Mouse (Mus musculus) heart, embryonic 14.5 days (tissue): ENCODE results near the gene Nol10. TPM values are rescaled to one million over a fixed set of nuclear protein-coding genes. Genes with fewer than 3 reads are reported as not detected.
A peak's percentile ranks its signal among the peaks of the same experiment; 100 is the strongest.

ENCODE experiments used
- ATAC-seq: fragments of 200-750 bp; cut with Nextera tagmentation; 2 replicates; pipeline ENCODE4 v1.8.0; 2017; ENCODE audit warnings: low read depth, moderate TSS enrichment; ENCODE audit not compliant: insufficient number of reproducible peaks, insufficient read depth, low FRiP score
- H3K27ac ChIP-seq, 2 experiments: fragments of 200-500 bp in 1 of 2; fragments of 300-500 bp in 1 of 2; sonication (generic) in 1 of 2; replicated peaks in 1 of 2; 2 replicates each; pipeline ENCODE4 v1.5.1; 2012 to 2014; ENCODE audit warnings: low read depth in 2 of 2, low read length in 2 of 2, control low read depth in 1 of 2, mild to moderate bottlenecking in 1 of 2, mixed read lengths in 1 of 2; ENCODE audit not compliant: control insufficient read depth in 1 of 2, insufficient read depth in 1 of 2
- H3K27me3 ChIP-seq: fragments of 300-500 bp; sonication (generic); 2 replicates; pipeline ENCODE4 v1.6.1; 2014; ENCODE audit warnings: mild to moderate bottlenecking, low read length, control low read depth; ENCODE audit not compliant: control insufficient read depth, insufficient read depth
- H3K36me3 ChIP-seq: fragments of 300-500 bp; sonication (generic); 2 replicates; pipeline ENCODE4 v1.6.1; 2014; ENCODE audit warnings: mild to moderate bottlenecking, control low read depth, low read length, mixed read lengths; ENCODE audit not compliant: control insufficient read depth, insufficient read depth
- H3K4me1 ChIP-seq, 2 experiments: fragments of 200-500 bp in 1 of 2; fragments of 300-500 bp in 1 of 2; sonication (generic) in 1 of 2; 2 replicates each; pipeline ENCODE4 v1.6.1; 2012 to 2014; ENCODE audit warnings: low read length in 2 of 2, control low read depth in 1 of 2, mixed read lengths in 1 of 2; ENCODE audit not compliant: control insufficient read depth in 2 of 2, insufficient read depth in 2 of 2
- H3K4me2 ChIP-seq: fragments of 300-500 bp; sonication (generic); 2 replicates; pipeline ENCODE4 v1.6.1; 2014; ENCODE audit warnings: mild to moderate bottlenecking, low read length
- H3K4me3 ChIP-seq, 2 experiments: fragments of 200-500 bp in 1 of 2; fragments of 300-500 bp in 1 of 2; sonication (generic) in 1 of 2; 2 replicates each; pipeline ENCODE4 v1.5.1; 2012 to 2014; ENCODE audit warnings: low read length in 2 of 2, mild to moderate bottlenecking in 2 of 2, control low read depth in 1 of 2, low read depth in 1 of 2, moderate library complexity in 1 of 2; ENCODE audit not compliant: control insufficient read depth in 1 of 2, insufficient read depth in 1 of 2
- H3K9ac ChIP-seq: fragments of 300-500 bp; sonication (generic); 2 replicates; pipeline ENCODE4 v1.6.1; 2014; ENCODE audit warnings: mild to moderate bottlenecking, low read length
- H3K9me3 ChIP-seq: fragments of 300-500 bp; sonication (generic); 2 replicates; pipeline ENCODE4 v1.6.1; 2016; ENCODE audit warnings: low read length, control low read depth; ENCODE audit not compliant: control insufficient read depth
- WGBS: fragments of 180-500 bp; shearing (Covaris S2); extraction: QIAGEN DNeasy Blood & Tissue Kit; methylation state at CpG from one replicate; pipeline ENCODE4 v1.1.7; 2014; 5-methylcytosine and 5-hydroxymethylcytosine counted together
- polyA plus RNA-seq: library from polyadenylated mRNA; unstranded; fragments of >200 nt; fragmentation: Nextera tagmentation; extraction: Ambion mirVana; gene quantifications from 2 replicates; pipeline ENCODE4 v1.2.1, GENCODE M21; 2014

Nol10 gene
- polyA plus RNA-seq, 1 experiment from 2014 or later = 11.3 TPM

DNA sequence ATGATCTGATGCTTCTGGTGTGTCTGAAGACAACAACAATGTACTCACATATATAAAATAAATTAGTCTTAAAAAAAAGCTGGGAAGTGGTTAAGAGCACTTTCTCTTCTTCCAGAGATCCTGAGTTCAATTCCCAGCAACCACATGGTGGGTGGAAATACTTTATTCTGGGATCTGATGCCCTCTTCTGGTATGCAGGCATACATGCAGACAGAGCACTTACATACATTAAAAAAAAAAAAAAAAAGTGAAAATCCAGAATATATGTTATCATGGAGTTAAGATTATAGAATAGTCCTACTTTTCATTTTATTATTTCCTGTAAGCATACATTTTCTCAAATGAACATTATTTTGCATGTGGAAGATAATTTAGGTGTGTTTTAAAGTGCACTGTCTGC lies 1.8 kb downstream of the Nol10 start:
- Histone ChIP-seq H3K9me3 (no peaks in the 10 kb centered on the region), H3K4me3 (no peak overlapping the region), H3K36me3 (peaks cover 44% of the 10 kb centered on the region), H3K27me3 (no peaks in the 10 kb centered on the region), H3K9ac (no peak overlapping the region), H3K27ac (no peak overlapping the region), H3K4me1 (peaks cover 4 to 15% of the 10 kb centered on the region in 2 experiments), H3K4me2 (no peak overlapping the region)
- no peak for ATAC-seq

DNA sequence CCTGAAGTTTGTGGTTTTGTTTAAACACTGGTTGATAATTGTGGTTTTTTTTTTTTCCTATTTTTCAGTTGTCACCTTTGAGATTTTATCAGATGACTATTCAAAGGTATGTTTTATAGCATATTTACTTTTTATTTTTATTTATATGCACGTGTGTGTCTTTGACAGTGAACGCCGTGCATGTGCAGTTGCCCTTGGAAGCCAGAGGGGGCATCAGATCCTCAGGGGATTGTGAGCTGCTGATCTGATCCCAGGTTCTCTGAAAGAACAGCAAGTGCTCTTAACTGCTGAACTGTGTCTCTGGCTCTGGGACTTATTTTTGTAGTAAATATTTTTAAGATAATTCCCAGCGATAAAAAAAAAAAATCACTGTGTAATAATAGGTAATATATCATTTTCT lies 8.6 kb downstream of the Nol10 start:
- H3K36me3 ChIP-seq = peaks cover 91% of the 10 kb centered on the region
- no peaks in the 10 kb centered on the region for H3K9me3 ChIP-seq
- no peak overlapping the region for H3K4me3 ChIP-seq
- H3K4me1 ChIP-seq = no peaks in the 10 kb centered on the region
- H3K27ac ChIP-seq = no peak overlapping the region
- WGBS = 91% methylated on average over 4 of the region's 4 CpGs
- H3K9ac ChIP-seq = no peak overlapping the region
- no peak for ATAC-seq
- H3K4me2 ChIP-seq = no peak overlapping the region
- no peaks in the 10 kb centered on the region for H3K27me3 ChIP-seq

DNA sequence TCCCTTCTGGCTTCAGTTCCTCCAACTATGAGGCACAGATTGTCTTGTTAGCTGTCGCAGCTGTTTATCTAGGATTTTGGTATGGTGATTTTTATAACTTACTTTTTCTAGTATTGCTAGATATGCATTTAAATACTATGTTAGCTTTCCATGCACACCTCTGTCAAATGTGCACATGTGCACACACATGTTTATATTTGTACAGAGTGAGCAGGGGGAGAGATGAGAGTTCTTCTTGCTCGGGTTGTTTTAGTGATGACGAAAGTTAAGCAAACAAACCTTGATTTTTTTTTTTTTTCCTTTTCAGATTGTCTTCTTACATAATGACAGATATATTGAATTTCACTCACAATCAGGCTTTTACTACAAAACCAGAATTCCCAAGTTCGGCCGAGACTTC lies 9.5 kb downstream of the Nol10 start:
- 94% methylated on average over 5 of the region's 5 CpGs for WGBS
- H3K9ac ChIP-seq = no peak overlapping the region
- no peak overlapping the region for H3K27ac ChIP-seq
- no peak for ATAC-seq
- H3K36me3 ChIP-seq = peaks cover 93% of the 10 kb centered on the region
- no peaks in the 10 kb centered on the region for H3K27me3 ChIP-seq
- no peak overlapping the region for H3K4me2 ChIP-seq
- H3K4me1 ChIP-seq = no peaks in the 10 kb centered on the region
- H3K4me3 ChIP-seq = no peak overlapping the region
- no peaks in the 10 kb centered on the region for H3K9me3 ChIP-seq

DNA sequence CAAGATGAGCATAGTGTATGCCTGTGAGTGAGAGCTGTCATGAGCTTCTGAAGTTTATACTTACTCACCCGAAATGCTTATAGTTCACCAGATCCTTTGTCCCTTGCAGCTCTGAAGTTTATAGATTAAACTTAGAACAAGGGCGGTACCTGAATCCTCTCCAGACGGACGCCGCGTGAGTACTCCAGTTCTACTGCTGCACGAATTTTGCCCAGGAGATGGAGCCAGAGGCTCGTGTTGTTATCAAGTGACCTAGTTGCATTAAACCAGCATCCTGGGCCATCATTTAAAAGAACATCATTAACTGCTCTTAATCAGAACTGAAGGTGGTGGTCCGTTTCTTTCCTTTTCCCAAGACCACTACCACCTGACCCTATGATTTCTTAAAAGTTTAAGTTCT lies 10.7 kb downstream of the Nol10 start:
- WGBS = 84% methylated on average over 9 of the region's 9 CpGs
- no peak overlapping the region for H3K4me3 ChIP-seq
- H3K36me3 ChIP-seq = peaks cover 93% of the 10 kb centered on the region
- no peaks in the 10 kb centered on the region for H3K27me3 ChIP-seq
- no peaks in the 10 kb centered on the region for H3K4me1 ChIP-seq
- H3K9me3 ChIP-seq = no peaks in the 10 kb centered on the region
- no peak overlapping the region for H3K9ac ChIP-seq
- no peak overlapping the region for H3K27ac ChIP-seq
- H3K4me2 ChIP-seq = no peak overlapping the region
- no peak for ATAC-seq

DNA sequence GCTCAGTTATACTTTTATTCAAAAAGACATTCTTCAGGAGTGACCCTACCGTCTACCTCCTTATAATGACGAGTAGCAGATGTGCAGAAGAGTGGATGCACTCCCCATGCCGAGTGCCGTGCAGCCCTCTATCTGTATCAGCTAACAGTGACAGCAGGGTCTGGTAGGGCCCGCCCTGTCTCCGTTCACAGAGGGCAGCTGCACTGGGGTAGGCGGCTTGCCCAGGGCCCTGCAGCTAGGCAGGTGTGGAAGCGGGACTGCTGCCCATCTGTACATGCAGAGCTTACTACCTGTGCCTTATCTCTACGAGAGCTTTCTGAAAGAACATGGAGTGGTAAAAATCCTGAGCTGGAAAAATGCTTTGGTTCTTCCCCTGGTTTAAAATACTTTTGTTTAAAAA lies 11.8 kb downstream of the Nol10 start:
- Histone ChIP-seq H3K36me3 (peaks cover 91% of the 10 kb centered on the region), H3K27ac (no peak overlapping the region), H3K4me3 (no peak overlapping the region), H3K27me3 (no peaks in the 10 kb centered on the region), H3K4me1 (no peaks in the 10 kb centered on the region), H3K9me3 (no peaks in the 10 kb centered on the region), H3K4me2 (no peak overlapping the region), H3K9ac (no peak overlapping the region)
- 72% methylated on average over 9 of the region's 9 CpGs for WGBS
- no peak for ATAC-seq

DNA sequence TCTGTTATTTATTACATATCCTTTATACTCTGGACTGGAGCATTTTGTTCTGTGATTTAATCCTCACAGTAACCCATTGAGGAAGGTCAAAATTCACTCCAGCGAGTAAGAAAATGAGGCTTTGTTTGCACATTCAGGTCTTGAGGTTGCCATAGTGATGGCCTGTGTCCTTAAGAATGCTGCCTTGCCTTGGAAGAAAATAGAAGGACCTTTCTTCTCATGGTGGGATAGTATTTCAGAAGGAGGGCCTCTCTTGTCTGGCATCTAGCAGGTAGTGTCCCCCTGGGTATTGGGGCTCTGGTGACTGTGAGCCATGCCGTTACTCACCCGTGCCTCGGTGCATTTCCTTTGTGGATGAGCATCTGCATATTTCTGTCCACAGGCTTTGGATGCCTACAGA lies 12.4 kb downstream of the Nol10 start:
- no peak overlapping the region for H3K4me2 ChIP-seq
- H3K36me3 ChIP-seq = peaks cover 89% of the 10 kb centered on the region
- H3K9me3 ChIP-seq = no peaks in the 10 kb centered on the region
- no peak overlapping the region for H3K4me3 ChIP-seq
- H3K9ac ChIP-seq = no peak overlapping the region
- 89% methylated on average over 4 of the region's 4 CpGs for WGBS
- no peak for ATAC-seq
- H3K4me1 ChIP-seq = no peaks in the 10 kb centered on the region
- H3K27ac ChIP-seq = no peak overlapping the region
- H3K27me3 ChIP-seq = no peaks in the 10 kb centered on the region

DNA sequence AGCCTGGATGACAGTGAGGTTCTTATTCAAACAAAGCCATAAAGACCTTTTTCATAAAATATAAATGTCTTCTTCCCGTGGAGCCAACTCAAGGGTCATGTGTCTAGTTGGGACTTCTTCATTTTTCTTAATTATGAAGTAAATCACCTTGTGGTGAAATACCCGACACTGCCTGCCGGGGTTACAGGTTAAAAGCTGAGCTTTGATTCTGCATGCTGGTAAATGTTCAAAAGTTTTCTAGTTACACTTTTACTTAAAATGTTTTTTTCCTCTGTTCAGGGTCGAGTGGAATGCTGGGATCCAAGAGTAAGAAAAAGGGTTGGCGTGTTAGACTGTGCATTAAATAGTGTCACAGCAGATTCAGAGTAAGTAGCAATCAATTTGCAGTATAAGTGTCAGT lies 14.1 kb downstream of the Nol10 start:
- H3K9ac ChIP-seq = no peak overlapping the region
- H3K4me1 ChIP-seq = no peaks in the 10 kb centered on the region
- ATAC-seq = no peak
- no peak overlapping the region for H3K27ac ChIP-seq
- no peak overlapping the region for H3K4me2 ChIP-seq
- no peak overlapping the region for H3K4me3 ChIP-seq
- H3K27me3 ChIP-seq = no peaks in the 10 kb centered on the region
- 92% methylated on average over 5 of the region's 5 CpGs for WGBS
- H3K9me3 ChIP-seq = no peaks in the 10 kb centered on the region
- H3K36me3 ChIP-seq = peaks cover 83% of the 10 kb centered on the region

DNA sequence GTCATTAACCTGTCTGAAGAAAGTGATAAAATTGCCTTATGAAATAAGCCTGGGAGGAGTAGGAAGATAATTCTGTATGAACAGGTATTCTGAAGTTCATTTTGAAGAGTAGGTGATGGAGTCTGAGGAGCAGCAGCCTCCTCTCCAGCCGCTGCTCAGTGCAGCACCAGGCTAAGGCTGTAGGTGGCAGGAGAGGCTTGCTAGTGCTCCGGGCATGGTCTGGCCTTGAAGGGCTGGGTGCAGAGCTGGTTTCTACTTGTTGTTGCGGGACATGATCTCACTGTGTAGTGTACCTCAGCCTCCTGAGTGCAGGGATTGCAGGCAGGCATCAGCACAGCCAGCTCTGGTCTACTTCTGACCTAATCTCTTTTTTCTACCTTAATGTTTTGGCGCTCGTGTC lies 18.7 kb downstream of the Nol10 start:
- peaks cover 67% of the 10 kb centered on the region for H3K36me3 ChIP-seq
- no peaks in the 10 kb centered on the region for H3K4me1 ChIP-seq
- H3K9me3 ChIP-seq = no peaks in the 10 kb centered on the region
- H3K4me3 ChIP-seq = no peak overlapping the region
- peak; percentile 69; the same call in 1 of the 2 replicates for ATAC-seq
- no peaks in the 10 kb centered on the region for H3K27me3 ChIP-seq
- H3K27ac ChIP-seq = no peak overlapping the region
- no peak overlapping the region for H3K4me2 ChIP-seq
- H3K9ac ChIP-seq = no peak overlapping the region
- WGBS = 60% methylated on average over 5 of the region's 5 CpGs
